25 mouse cellular contexts compared by ENCODE assay signal in the genomic region with DNA sequence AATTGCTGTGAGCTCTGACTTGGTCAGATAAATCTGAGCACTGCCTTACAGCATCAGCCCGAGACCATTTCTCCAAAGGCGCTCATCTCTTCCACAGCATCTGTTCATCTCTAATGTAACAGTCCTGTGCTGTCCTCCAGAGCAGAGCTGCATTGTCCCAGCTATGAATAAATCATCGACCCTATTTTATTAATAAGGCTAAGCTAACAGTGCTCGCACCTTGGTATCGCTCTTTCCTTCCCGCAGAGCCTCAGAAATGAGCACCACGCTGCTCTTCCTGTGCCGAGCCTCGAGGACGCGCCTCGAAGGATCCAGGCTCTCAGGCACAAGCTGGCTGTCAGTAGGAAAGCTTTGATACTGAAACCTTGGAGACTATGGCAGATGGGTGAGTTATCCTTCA.
DNase-seq lines count a peak whose midpoint lies in the region; ATAC-seq lines count a peak whose summit lies in the region.
"Had no signal": no experiment of that assay in that cellular context is flagged by ENCODE, and none has a peak within 500 bp of the region (broad histone marks: within the 10 kb centered on the region; RNA-seq: fewer than 3 reads in every experiment).

No protein-coding gene starts in this region.

- no peak overlapping the region for H3K4me2 ChIP-seq in forebrain, embryonic 14.5 days (ENCODE audit: low read length)
- no peak overlapping the region for H3K4me2 ChIP-seq in forebrain, embryonic 12.5 days
- peak overlapping the region; percentile 23 for H3K4me2 ChIP-seq in hindbrain, embryonic 14.5 days (replicated peaks)
- peak overlapping the region; percentile 40 for H3K4me2 ChIP-seq in midbrain, embryonic 15.5 days
- H3K4me2 ChIP-seq: embryonic facial prominence, embryonic 15.5 days; heart, embryonic 13.5 days; intestine, embryonic 15.5 days; limb, embryonic 12.5 days; liver, embryonic 12.5 days had no signal

- no peak for DNase-seq in forebrain, embryonic 14.5 days (ENCODE audit: low spot score)
- no peak for DNase-seq in hindbrain, embryonic 14.5 days (ENCODE audit: low spot score)
- peak; percentile 37 for DNase-seq in retina, embryonic 14.5 days (ENCODE audit: low spot score)
- no peak for DNase-seq in heart, adult 18-20 months
- DNase-seq in lung, postnatal 10 days: no peak
- DNase-seq: adrenal gland, postnatal 14 days; cerebellum, adult 11 months; gastrocnemius, postnatal 10 days; heart, adult 11 months; kidney, postnatal 36 days; layer of hippocampus, adult 9-11 months; lung, adult 2 months; lung, postnatal 36 days; right cerebral cortex, postnatal 14 days; spleen, adult 18-20 months; thymus, postnatal 4 days had no signal

- peak; percentile 29; the same call in 1 of the 2 replicates for ATAC-seq in forebrain, embryonic 14.5 days
- ATAC-seq in forebrain, embryonic 12.5 days (ENCODE audit: low FRiP score): no peak
- peak; percentile 70 for ATAC-seq in hindbrain, embryonic 14.5 days (ENCODE audit: low FRiP score)
- peak; percentile 84 for ATAC-seq in midbrain, embryonic 15.5 days (replicated peaks)
- ATAC-seq: CD4-positive, CD25-positive, alpha-beta regulatory T cell, adult 4 months; intestine, embryonic 15.5 days; liver, embryonic 12.5 days; Patski had no signal

- no peak overlapping the region for H3K27ac ChIP-seq in forebrain, embryonic 14.5 days (ENCODE audit: low read depth, low read length)
- no peak overlapping the region for H3K27ac ChIP-seq in forebrain, embryonic 12.5 days
- peak overlapping the region; percentile 8; the same call in 1 of the 2 replicates for H3K27ac ChIP-seq in hindbrain, embryonic 14.5 days
- peak overlapping the region; percentile 80 for H3K27ac ChIP-seq in midbrain, embryonic 15.5 days
- H3K27ac ChIP-seq: embryonic facial prominence, embryonic 15.5 days; heart, embryonic 13.5 days; intestine, embryonic 15.5 days; limb, embryonic 12.5 days; liver, embryonic 12.5 days had no signal

- 83% methylated on average over 12 of the region's 12 CpGs for WGBS in forebrain, embryonic 14.5 days
- 74% methylated on average over 12 of the region's 12 CpGs for whole genome bisulfite sequencing in forebrain, embryonic 12.5 days
- WGBS in hindbrain, embryonic 14.5 days: 56% methylated on average over 12 of the region's 12 CpGs
- WGBS in midbrain, embryonic 15.5 days: 41% methylated on average over 12 of the region's 12 CpGs

- H3K4me3 ChIP-seq in forebrain, embryonic 14.5 days (ENCODE audit: low read depth, low read length): no peak overlapping the region
- H3K4me3 ChIP-seq in forebrain, embryonic 12.5 days (replicated peaks): no peak overlapping the region
- H3K4me3 ChIP-seq in hindbrain, embryonic 14.5 days (replicated peaks; ENCODE audit: low read length): no peak overlapping the region
- no peak overlapping the region for H3K4me3 ChIP-seq in midbrain, embryonic 15.5 days
- H3K4me3 ChIP-seq: embryonic facial prominence, embryonic 15.5 days; heart, embryonic 13.5 days; intestine, embryonic 15.5 days; limb, embryonic 12.5 days; liver, embryonic 12.5 days had no signal

- no peak overlapping the region for H3K9ac ChIP-seq in forebrain, embryonic 14.5 days (ENCODE audit: low read length)
- no peak overlapping the region for H3K9ac ChIP-seq in forebrain, embryonic 12.5 days
- peak overlapping the region; percentile 5; the same call in 1 of the 2 replicates for H3K9ac ChIP-seq in hindbrain, embryonic 14.5 days
- H3K9ac ChIP-seq in midbrain, embryonic 15.5 days: peak overlapping the region; percentile 24; the same call in 1 of the 2 replicates
- H3K9ac ChIP-seq: embryonic facial prominence, embryonic 15.5 days; heart, embryonic 13.5 days; intestine, embryonic 15.5 days; limb, embryonic 12.5 days; liver, embryonic 12.5 days had no signal

- no peaks in the 10 kb centered on the region for H3K9me3 ChIP-seq in forebrain, embryonic 14.5 days (replicated peaks; ENCODE audit: control insufficient read depth, low read length)
- no peaks in the 10 kb centered on the region for H3K9me3 ChIP-seq in forebrain, embryonic 12.5 days
- H3K9me3 ChIP-seq in hindbrain, embryonic 14.5 days (ENCODE audit: control insufficient read depth, low read length): no peaks in the 10 kb centered on the region
- H3K9me3 ChIP-seq in midbrain, embryonic 15.5 days: no peaks in the 10 kb centered on the region
- H3K9me3 ChIP-seq: embryonic facial prominence, embryonic 15.5 days; heart, embryonic 13.5 days; intestine, embryonic 15.5 days; limb, embryonic 12.5 days; liver, embryonic 12.5 days had no signal

- 0 out of 2 replicates have a peak, but pooled peaks cover 1% of the 10 kb centered on the region for H3K4me1 ChIP-seq in forebrain, embryonic 14.5 days (ENCODE audit: control insufficient read depth, insufficient read depth, low read length)
- H3K4me1 ChIP-seq in forebrain, embryonic 12.5 days: peaks cover 7% of the 10 kb centered on the region
- no peaks in the 10 kb centered on the region; the same call in 1 of the 2 replicates for H3K4me1 ChIP-seq in hindbrain, embryonic 14.5 days (replicated peaks; ENCODE audit: control insufficient read depth, insufficient read depth, low read length)
- H3K4me1 ChIP-seq in midbrain, embryonic 15.5 days: peaks cover 26% of the 10 kb centered on the region
- H3K4me1 ChIP-seq: embryonic facial prominence, embryonic 15.5 days; liver, embryonic 12.5 days had no signal

- no peaks in the 10 kb centered on the region for H3K27me3 ChIP-seq in forebrain, embryonic 14.5 days (replicated peaks; ENCODE audit: control insufficient read depth, insufficient read depth, low read length)
- 0 out of 2 replicates have a peak, but pooled peaks cover 5% of the 10 kb centered on the region for H3K27me3 ChIP-seq in forebrain, embryonic 12.5 days
- no peaks in the 10 kb centered on the region for H3K27me3 ChIP-seq in hindbrain, embryonic 14.5 days (ENCODE audit: control insufficient read depth, insufficient read depth, low read length)
- no peaks in the 10 kb centered on the region for H3K27me3 ChIP-seq in midbrain, embryonic 15.5 days (replicated peaks)
- H3K27me3 ChIP-seq: heart, embryonic 13.5 days; intestine, embryonic 15.5 days; limb, embryonic 12.5 days; liver, embryonic 12.5 days had no signal

- no peaks in the 10 kb centered on the region for H3K36me3 ChIP-seq in forebrain, embryonic 14.5 days (ENCODE audit: control insufficient read depth, insufficient read depth, low read length)
- no peaks in the 10 kb centered on the region for H3K36me3 ChIP-seq in forebrain, embryonic 12.5 days (replicated peaks)
- H3K36me3 ChIP-seq in hindbrain, embryonic 14.5 days (replicated peaks; ENCODE audit: control insufficient read depth, insufficient read depth): no peaks in the 10 kb centered on the region
- no peaks in the 10 kb centered on the region for H3K36me3 ChIP-seq in midbrain, embryonic 15.5 days (replicated peaks)
- H3K36me3 ChIP-seq: embryonic facial prominence, embryonic 15.5 days; heart, embryonic 13.5 days; intestine, embryonic 15.5 days; limb, embryonic 12.5 days; liver, embryonic 12.5 days had no signal

Comparison
In these comparisons a context has a peak if more than half of its experiments do, and no peak if none do; other contexts are left out.
1. H3K27ac ChIP-seq: peak in hindbrain, embryonic 14.5 days (single experiment) and midbrain, embryonic 15.5 days (single experiment); none in forebrain, embryonic 14.5 days (single experiment) and forebrain, embryonic 12.5 days (single experiment).
2. H3K4me2 ChIP-seq: peak in hindbrain, embryonic 14.5 days (single experiment) and midbrain, embryonic 15.5 days (single experiment); none in forebrain, embryonic 14.5 days (single experiment) and forebrain, embryonic 12.5 days (single experiment).
3. H3K9ac ChIP-seq: peak in hindbrain, embryonic 14.5 days (single experiment) and midbrain, embryonic 15.5 days (single experiment); none in forebrain, embryonic 14.5 days (single experiment) and forebrain, embryonic 12.5 days (single experiment).